Mouse (Mus musculus) gastrocnemius, postnatal 14 days (tissue): ENCODE results near the gene Irs1. TPM values are rescaled to one million over a fixed set of nuclear protein-coding genes. Genes with fewer than 3 reads are reported as not detected.

Experiments used
- DNase-seq: peaks from one replicate; pipeline ENCODE4 v3.0.0; 2021; ENCODE audit warnings: mixed read lengths
- intact Hi-C: fragments of 180-260 bp; cut with DNase I; formaldehyde crosslinking; loops from one replicate; pipeline ENCODE4 v1.15.1; 2025; ENCODE audit warnings: low total_unique reads
- total RNA-seq, 2 experiments: library from RNA; stranded (reverse); gene quantifications; 2 replicates each; pipeline ENCODE4 v1.2.3; 2021

The Irs1 gene
- total RNA-seq, 2 experiments from 2014 or later = 43.0 to 60.6 TPM

- intact Hi-C loops = no loop called here
- no peak for DNase-seq
Observed at GRCm38 (mm10) chr1:82207511-82207910, 83.7 kb downstream of the Irs1 start.

- no peak for DNase-seq
- intact Hi-C loops = no loop called here
Observed at GRCm38 (mm10) chr1:82200636-82201035, 90.6 kb downstream of the Irs1 start.

GRCm38 (mm10) chr1:82199918-82200317, 91.3 kb downstream of the Irs1 start:
- no peak for DNase-seq
- intact Hi-C loops = no loop called here

- intact Hi-C loops = no loop called here
- no peak for DNase-seq
Observed at GRCm38 (mm10) chr1:82191579-82191978, 99.6 kb downstream of the Irs1 start.

GRCm38 (mm10) chr1:82189516-82189915, 101.7 kb downstream of the Irs1 start:
- DNase-seq = peak; percentile 27
- intact Hi-C loops = no loop called here

- intact Hi-C loops = no loop called here
- no peak for DNase-seq
Observed at GRCm38 (mm10) chr1:82188549-82189231, 102.5 kb downstream of the Irs1 start.

- DNase-seq = no peak
- intact Hi-C loops = no loop called here
Observed at GRCm38 (mm10) chr1:82183913-82184442, 107.2 kb downstream of the Irs1 start.

Other genes with a start within 250 kb of the Irs1 start
- not detected for gene Gm9747, start 58.3 kb downstream of the Irs1 start, total RNA-seq
- gene Rhbdd1, start 25.0 kb upstream of the Irs1 start, total RNA-seq = 1 to 10 TPM; 8.7 to 9.9 TPM